Mouse (Mus musculus) embryonic facial prominence, embryonic 11.5 days (tissue): ENCODE measurements around the gene Pgghg. TPM values are rescaled to one million over a fixed set of nuclear protein-coding genes. Genes with fewer than 3 reads are reported as not detected.
A peak's percentile ranks its signal among the peaks of the same experiment; 100 is the strongest.

Experiments used
- ATAC-seq: fragments of 200-750 bp; cut with Nextera tagmentation; replicated peaks from 2 replicates; pipeline ENCODE4 v1.8.0; 2017; ENCODE audit warnings: low read depth; ENCODE audit not compliant: insufficient number of reproducible peaks, low FRiP score, low TSS enrichment
- DNase-seq: peaks from one replicate; pipeline ENCODE4 v3.0.0-alpha.2; 2015; ENCODE audit warnings: low spot score
- H3K27ac ChIP-seq: fragments of 300-500 bp; sonication (generic); replicated peaks from 2 replicates; pipeline ENCODE4 v1.5.1; 2014; ENCODE audit warnings: mild to moderate bottlenecking, low read depth, low read length, control low read depth
- H3K27me3 ChIP-seq: fragments of 300-500 bp; sonication (generic); 2 replicates; pipeline ENCODE4 v1.6.1; 2014; ENCODE audit warnings: mild to moderate bottlenecking, low read length, moderate library complexity, mixed read lengths; ENCODE audit not compliant: control insufficient read depth, insufficient read depth
- H3K36me3 ChIP-seq: fragments of 300-500 bp; sonication (generic); replicated peaks from 2 replicates; pipeline ENCODE4 v1.6.1; 2014; ENCODE audit warnings: low read depth, mild to moderate bottlenecking, low read length, moderate library complexity, mixed read lengths; ENCODE audit not compliant: control insufficient read depth, insufficient read depth
- H3K4me1 ChIP-seq: fragments of 300-500 bp; sonication (generic); 2 replicates; pipeline ENCODE4 v1.6.1; 2014; ENCODE audit warnings: low read length, mixed read lengths; ENCODE audit not compliant: control insufficient read depth, insufficient read depth
- H3K4me2 ChIP-seq: fragments of 300-500 bp; sonication (generic); 2 replicates; pipeline ENCODE4 v1.6.1; 2014; ENCODE audit warnings: low read depth, mild to moderate bottlenecking, control low read depth, low read length, moderate library complexity
- H3K4me3 ChIP-seq: fragments of 300-500 bp; sonication (generic); 2 replicates; pipeline ENCODE4 v1.5.1; 2014; ENCODE audit warnings: low read depth, low read length, control low read depth
- H3K9ac ChIP-seq: fragments of 300-500 bp; sonication (generic); replicated peaks from 2 replicates; pipeline ENCODE4 v1.6.1; 2014; ENCODE audit warnings: mild to moderate bottlenecking, control low read depth, low read length
- H3K9me3 ChIP-seq: fragments of 300-500 bp; sonication (generic); replicated peaks from 2 replicates; pipeline ENCODE4 v1.6.1; 2016; ENCODE audit warnings: mild to moderate bottlenecking, low read length, inconsistent platforms, mixed read lengths; ENCODE audit not compliant: control insufficient read depth
- WGBS: fragments of 180-500 bp; shearing (Covaris S2); extraction: QIAGEN DNeasy Blood & Tissue Kit; methylation state at CpG from one replicate; pipeline ENCODE4 v1.1.7; 2014; 5-methylcytosine and 5-hydroxymethylcytosine counted together
- polyA plus RNA-seq: library from polyadenylated mRNA; unstranded; fragments of >200 nt; fragmentation: Nextera tagmentation; extraction: Ambion mirVana; gene quantifications from 2 replicates; pipeline ENCODE4 v1.2.1, GENCODE M21; 2014

The Pgghg gene
- polyA plus RNA-seq, 1 experiment from 2014 or later: 12.4 TPM

DNA sequence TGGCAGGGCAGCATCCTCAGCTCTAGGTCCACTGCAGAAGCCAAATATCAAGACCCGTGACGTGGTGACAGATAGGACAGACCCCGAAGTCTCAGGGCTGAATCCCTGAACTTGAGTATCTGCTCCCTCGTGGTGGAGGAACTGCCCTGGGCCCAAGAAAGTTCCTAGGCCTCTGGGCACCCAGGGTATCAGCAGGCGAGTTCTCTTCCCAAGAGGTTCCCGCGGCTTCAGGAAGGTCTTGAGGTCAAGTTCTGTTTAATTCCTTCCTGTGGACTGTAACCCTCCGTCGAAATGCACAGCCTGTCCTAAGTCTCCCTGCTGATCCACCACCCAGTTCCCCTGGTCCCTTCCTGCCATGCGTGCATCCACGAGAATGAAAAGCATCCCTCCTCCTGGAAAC, 11.9 kb downstream of the Pgghg start:
- WGBS: 83% methylated on average over 11 of the region's 11 CpGs
- Histone ChIP-seq H3K4me3 (no peak overlapping the region), H3K9me3 (no peaks in the 10 kb centered on the region), H3K36me3 (no peaks in the 10 kb centered on the region), H3K27ac (no peak overlapping the region), H3K4me1 (peaks cover 8% of the 10 kb centered on the region), H3K27me3 (no peaks in the 10 kb centered on the region), H3K4me2 (no peak overlapping the region), H3K9ac (no peak overlapping the region)
- DNase-seq (no peak), ATAC-seq (no peak)

DNA sequence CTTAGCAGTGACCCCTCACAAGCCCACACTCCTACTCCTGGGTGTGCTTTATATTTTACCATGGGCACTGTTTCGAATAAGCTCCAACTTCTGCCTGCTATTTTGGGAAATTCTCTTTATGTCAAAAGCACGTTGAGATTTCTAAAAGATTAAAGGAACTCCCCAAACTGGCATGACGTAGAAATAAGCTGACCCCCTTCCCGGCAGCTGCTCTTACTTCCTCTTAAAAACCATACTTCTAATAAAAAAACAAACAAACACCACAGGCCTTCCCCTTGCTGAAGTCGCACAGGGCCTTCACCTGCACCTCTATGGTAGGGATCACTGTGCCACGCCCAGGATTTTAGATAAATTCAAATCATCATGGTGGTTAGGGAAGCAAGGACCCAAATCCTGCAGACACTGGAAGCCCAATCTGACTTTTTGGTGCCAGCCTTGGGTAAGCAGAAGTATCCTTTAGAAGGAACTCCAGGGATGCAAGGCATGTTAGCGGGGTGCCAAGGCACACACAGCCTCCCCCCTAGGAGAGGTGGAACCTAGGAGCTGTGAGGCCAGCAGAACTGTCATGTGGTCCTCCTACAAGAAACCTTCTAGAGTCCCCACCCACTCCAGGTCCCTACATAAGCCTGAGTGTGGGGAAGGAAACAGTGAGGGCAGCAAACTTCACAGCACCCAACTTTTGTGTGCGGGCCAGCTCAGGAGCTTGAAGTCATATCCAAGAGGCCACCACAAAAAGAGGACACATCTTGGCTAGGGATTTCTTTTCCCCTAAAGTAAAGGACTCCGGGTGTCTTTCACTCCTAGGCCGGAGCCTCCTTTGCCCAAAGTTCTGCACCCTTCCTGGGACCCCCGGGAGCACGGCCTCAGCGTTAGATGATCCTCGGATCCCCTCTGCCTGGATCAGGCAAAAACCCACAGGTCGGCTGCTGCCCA, 12.9 kb downstream of the Pgghg start:
- DNase-seq: no peak
- Histone ChIP-seq H3K4me1 (peaks cover 8% of the 10 kb centered on the region), H3K4me3 (peak overlapping the region; percentile 55)

DNA sequence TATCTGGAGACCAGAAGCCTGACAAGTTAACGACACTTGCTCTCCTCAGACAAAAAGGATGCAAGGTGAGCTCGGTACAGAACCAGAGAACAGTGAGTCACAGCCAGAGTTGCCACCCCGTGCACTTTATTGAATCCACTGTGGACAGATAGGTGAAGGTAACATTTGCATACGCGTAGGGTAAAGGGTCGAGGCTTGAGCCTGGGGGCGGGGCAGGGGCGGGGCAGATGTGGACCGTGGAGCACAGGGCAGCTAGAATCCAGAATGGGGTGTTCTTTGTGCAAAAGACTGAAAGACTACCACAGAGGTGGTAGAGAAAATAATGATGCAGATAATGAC, 13.5 kb downstream of the Pgghg start:
- Histone ChIP-seq H3K4me1 (peaks cover 8% of the 10 kb centered on the region), H3K9me3 (no peaks in the 10 kb centered on the region), H3K4me2 (peak overlapping the region; percentile 67), H3K4me3 (peak overlapping the region; percentile 55), H3K36me3 (no peaks in the 10 kb centered on the region), H3K27ac (no peak overlapping the region), H3K9ac (peak overlapping the region; percentile 37), H3K27me3 (no peaks in the 10 kb centered on the region)
- no peak for ATAC-seq
- DNase-seq: no peak
- 8% methylated on average over 9 of the region's 9 CpGs for WGBS

More for the DNA sequence above, 12.9 kb downstream of the Pgghg start:
- no peaks in the 10 kb centered on the region for H3K9me3 ChIP-seq
- peak overlapping the region; percentile 67 for H3K4me2 ChIP-seq
- H3K36me3 ChIP-seq: no peaks in the 10 kb centered on the region
- H3K27me3 ChIP-seq: no peaks in the 10 kb centered on the region
- no peak for ATAC-seq
- 67% methylated on average over 15 of the region's 15 CpGs for WGBS
- H3K27ac ChIP-seq: no peak overlapping the region
- peak overlapping the region; percentile 37 for H3K9ac ChIP-seq

GRCm38 (mm10) chr7:140955342-140955741, 14.2 kb downstream of the Pgghg start:
- peak overlapping the region; percentile 67 for H3K4me2 ChIP-seq
- H3K27me3 ChIP-seq: no peaks in the 10 kb centered on the region
- H3K9ac ChIP-seq: peak overlapping the region; percentile 69
- peak overlapping the region; percentile 55 for H3K4me3 ChIP-seq
- 15% methylated on average over 17 of the region's 17 CpGs for WGBS
- H3K27ac ChIP-seq: peak overlapping the region; percentile 89
- no peaks in the 10 kb centered on the region for H3K9me3 ChIP-seq
- H3K36me3 ChIP-seq: no peaks in the 10 kb centered on the region
- DNase-seq (peak; percentile 54), ATAC-seq (peak; percentile 50)
- peaks cover 8% of the 10 kb centered on the region for H3K4me1 ChIP-seq

GRCm38 (mm10) chr7:140955758-140956555, 14.8 kb downstream of the Pgghg start, which contains the start of the genes Gm45717 and Ifitm2:
Gene Gm45717 (minus strand): TSS chr7:140955937.
Gene Ifitm2 (minus strand): TSS chr7:140955987.
- Histone ChIP-seq H3K27ac (peak within 1 kb of the TSS; percentile 89), H3K9me3 (no peaks in the 10 kb centered on the region), H3K4me1 (peaks cover 8% of the 10 kb centered on the region), H3K4me3 (peak within 1 kb of the TSS; percentile 55), H3K36me3 (no peaks in the 10 kb centered on the region), H3K27me3 (no peaks in the 10 kb centered on the region), H3K4me2 (peak within 1 kb of the TSS; percentile 67), H3K9ac (peak within 1 kb of the TSS; percentile 69)
- WGBS: 11% methylated on average over 11 of the region's 11 CpGs
- ATAC-seq (peak; percentile 80), DNase-seq (peak; percentile 88)

- no peak for DNase-seq
- no peaks in the 10 kb centered on the region for H3K9me3 ChIP-seq
- no peak overlapping the region; the same call in 1 of the 2 replicates for H3K4me2 ChIP-seq
- peaks cover 8% of the 10 kb centered on the region for H3K4me1 ChIP-seq
- peak overlapping the region; percentile 89 for H3K27ac ChIP-seq
- no peak for ATAC-seq
- H3K36me3 ChIP-seq: no peaks in the 10 kb centered on the region
- no peak overlapping the region for H3K4me3 ChIP-seq
- H3K9ac ChIP-seq: no peak overlapping the region
- no peaks in the 10 kb centered on the region for H3K27me3 ChIP-seq
- WGBS: 41% methylated on average over 6 of the region's 6 CpGs
These were observed 15.3 kb downstream of the Pgghg start for GRCm38 (mm10) chr7:140956556-140956869.

GRCm38 (mm10) chr7:140959181-140959901, 18.1 kb downstream of the Pgghg start:
- Histone ChIP-seq H3K9ac (no peak overlapping the region), H3K9me3 (no peaks in the 10 kb centered on the region), H3K27me3 (no peaks in the 10 kb centered on the region), H3K4me1 (peaks cover 4% of the 10 kb centered on the region; the same call in 1 of the 2 replicates), H3K4me2 (no peak overlapping the region), H3K27ac (no peak overlapping the region), H3K36me3 (no peaks in the 10 kb centered on the region), H3K4me3 (no peak overlapping the region)
- ATAC-seq (no peak), DNase-seq (peak; percentile 74)
- 7% methylated on average over 9 of the region's 9 CpGs for WGBS
